Mouse (Mus musculus): Measurements from ENCODE around the gene Ccar1. TPM values are rescaled to one million over a fixed set of nuclear protein-coding genes. Genes with fewer than 3 reads are reported as not detected.
"Not testable (repeated sequence)": the region's sequence is repeated elsewhere in the genome, so short reads cannot be mapped to it uniquely, and the experiment has no call there.

Ccar1 gene
- 10 to 100 TPM; 36.3 to 41.5 TPM for total RNA-seq (2021)
- long read RNA-seq, experiment 1, transcript Ccar1-211 (25 exons, 3,862 nt) = major isoform, 8 of 50 reads
- long read RNA-seq, experiment 1, partial matches to known transcripts = 36 of 50 reads
- long read RNA-seq, experiment 1, other reads (novel, unspliced or antisense) = 6 of 50 reads
- long read RNA-seq, experiment 2, partial matches to known transcripts = 30 of 35 reads
- long read RNA-seq, experiment 2, other reads (novel, unspliced or antisense) = 2 of 35 reads

GRCm38 (mm10) chr10:62792177-62793090, at the start of gene Ccar1:
Ccar1 (minus strand) TSS chr10:62792286.
- DNase-seq = peak; percentile 99

GRCm38 (mm10) chr10:62840687-62841086, 48.6 kb upstream of the Ccar1 start:
- DNase-seq = no peak

- no peak for DNase-seq
Observed at GRCm38 (mm10) chr10:62837987-62838386, 45.9 kb upstream of the Ccar1 start.

- DNase-seq = no peak
Observed at GRCm38 (mm10) chr10:62832783-62833182, 40.7 kb upstream of the Ccar1 start.

GRCm38 (mm10) chr10:62831546-62831945, 39.5 kb upstream of the Ccar1 start:
- DNase-seq = no peak

- no peak for DNase-seq
Observed at GRCm38 (mm10) chr10:62824474-62824873, 32.4 kb upstream of the Ccar1 start.

- no peak for DNase-seq
Observed at GRCm38 (mm10) chr10:62823431-62823830, 31.3 kb upstream of the Ccar1 start.

- no peak for DNase-seq
Observed at GRCm38 (mm10) chr10:62810010-62810409, 17.9 kb upstream of the Ccar1 start.

GRCm38 (mm10) chr10:62808766-62809165, 16.7 kb upstream of the Ccar1 start:
- DNase-seq = no peak

- DNase-seq = no peak
Observed at GRCm38 (mm10) chr10:62808316-62808715, 16.2 kb upstream of the Ccar1 start.

GRCm38 (mm10) chr10:62804106-62804505, 12.0 kb upstream of the Ccar1 start:
- DNase-seq = no peak

GRCm38 (mm10) chr10:62803296-62803695, 11.2 kb upstream of the Ccar1 start:
- DNase-seq = no peak

GRCm38 (mm10) chr10:62794221-62794620, 2.1 kb upstream of the Ccar1 start:
- no peak for DNase-seq

GRCm38 (mm10) chr10:62793091-62793453, 986 bp upstream of the Ccar1 start:
- peak in 1 of 2 experiments; percentile 50 for DNase-seq

GRCm38 (mm10) chr10:62791251-62792176, 572 bp downstream of the Ccar1 start:
- peak in 1 of 2 experiments; percentile 43 for DNase-seq

GRCm38 (mm10) chr10:62781776-62782175, 10.3 kb downstream of the Ccar1 start:
- DNase-seq = not testable (repeated sequence)

GRCm38 (mm10) chr10:62750781-62751180, 41.3 kb downstream of the Ccar1 start:
- no peak for DNase-seq

GRCm38 (mm10) chr10:62739961-62740737, 51.9 kb downstream of the Ccar1 start:
- DNase-seq = peak; percentile 17 to 21

GRCm38 (mm10) chr10:62736965-62737688, 55.0 kb downstream of the Ccar1 start:
- no peak for DNase-seq

GRCm38 (mm10) chr10:62730826-62731225, 61.3 kb downstream of the Ccar1 start:
- DNase-seq = no peak

Measured in heart, adult 18-20 months (tissue).